Mouse (Mus musculus) cerebellum, adult 11-12 months (tissue): ENCODE results near the gene Pcsk5.

Source experiments
- DNase-seq: peaks from one replicate; pipeline ENCODE4 v3.0.0; 2022

Pcsk5 gene

GRCm38 (mm10) chr19:17471196-17471595, 366.2 kb downstream of the Pcsk5 start:
- no peak for DNase-seq

- DNase-seq: no peak
Observed at GRCm38 (mm10) chr19:17467556-17468211, 369.7 kb downstream of the Pcsk5 start.

GRCm38 (mm10) chr19:17452001-17452400, 385.4 kb downstream of the Pcsk5 start:
- no peak for DNase-seq

GRCm38 (mm10) chr19:17443581-17443980, 393.9 kb downstream of the Pcsk5 start:
- DNase-seq: no peak

DNA sequence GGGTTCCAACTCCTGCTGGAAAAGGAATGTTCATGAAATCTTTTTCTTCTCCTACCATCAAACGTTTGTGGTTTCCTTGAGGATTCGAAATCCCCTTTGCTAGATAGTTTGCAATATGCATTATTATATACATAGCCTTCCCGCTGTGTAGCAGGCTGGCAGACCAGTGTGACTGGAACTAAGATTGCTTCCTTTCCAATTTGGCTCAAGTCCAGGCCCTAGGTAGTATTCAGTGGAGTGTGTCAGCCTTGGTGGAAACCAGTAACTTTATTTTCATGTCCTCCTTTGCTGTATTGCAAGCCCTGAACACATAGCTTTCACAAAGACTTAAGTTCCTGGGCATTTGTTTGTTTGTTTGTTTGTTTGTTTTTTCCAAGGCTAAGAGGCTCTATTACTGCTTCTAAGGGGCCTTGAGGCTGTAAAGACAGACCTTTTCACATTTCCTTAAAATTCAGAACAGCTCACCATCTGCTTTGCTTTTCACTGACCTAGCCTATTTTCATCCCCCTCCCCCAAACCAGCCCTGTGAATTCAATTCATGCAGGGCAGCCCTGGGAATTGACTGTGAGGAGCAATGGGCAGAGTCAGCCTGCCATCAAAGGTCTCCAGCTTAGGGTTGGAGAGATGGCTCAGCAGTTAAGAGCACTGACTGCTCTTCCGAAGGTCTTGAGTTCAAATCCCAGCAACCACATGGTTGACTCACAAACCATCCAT, 397.8 kb downstream of the Pcsk5 start:
- DNase-seq: no peak

GRCm38 (mm10) chr19:17436651-17437050, 400.8 kb downstream of the Pcsk5 start:
- no peak for DNase-seq

- no peak for DNase-seq
Observed at GRCm38 (mm10) chr19:17428561-17428914, 408.9 kb downstream of the Pcsk5 start.

GRCm38 (mm10) chr19:17427824-17428560, 409.4 kb downstream of the Pcsk5 start:
- no peak for DNase-seq

DNA sequence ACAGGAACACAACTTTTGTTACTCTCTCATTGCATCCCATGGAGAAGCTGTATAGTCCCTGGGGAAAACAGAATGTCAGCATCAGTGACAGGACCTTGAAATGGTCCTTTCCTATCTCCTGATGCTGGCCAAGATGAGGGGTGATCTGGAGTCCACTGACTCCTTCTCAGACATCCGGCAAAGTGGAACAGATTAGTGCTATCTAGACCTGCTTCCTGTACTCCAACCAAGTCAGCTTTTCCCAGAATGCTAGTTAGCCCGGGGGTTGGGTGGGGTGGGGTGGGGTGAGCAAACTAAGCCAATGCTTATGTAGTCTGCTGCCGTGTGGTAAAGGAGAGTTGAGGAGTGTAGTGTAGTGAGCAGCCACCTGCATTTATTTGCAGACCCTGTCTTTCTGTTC, 414.1 kb downstream of the Pcsk5 start:
- no peak for DNase-seq

- no peak for DNase-seq
Observed at GRCm38 (mm10) chr19:17417855-17418254, 419.6 kb downstream of the Pcsk5 start.

DNA sequence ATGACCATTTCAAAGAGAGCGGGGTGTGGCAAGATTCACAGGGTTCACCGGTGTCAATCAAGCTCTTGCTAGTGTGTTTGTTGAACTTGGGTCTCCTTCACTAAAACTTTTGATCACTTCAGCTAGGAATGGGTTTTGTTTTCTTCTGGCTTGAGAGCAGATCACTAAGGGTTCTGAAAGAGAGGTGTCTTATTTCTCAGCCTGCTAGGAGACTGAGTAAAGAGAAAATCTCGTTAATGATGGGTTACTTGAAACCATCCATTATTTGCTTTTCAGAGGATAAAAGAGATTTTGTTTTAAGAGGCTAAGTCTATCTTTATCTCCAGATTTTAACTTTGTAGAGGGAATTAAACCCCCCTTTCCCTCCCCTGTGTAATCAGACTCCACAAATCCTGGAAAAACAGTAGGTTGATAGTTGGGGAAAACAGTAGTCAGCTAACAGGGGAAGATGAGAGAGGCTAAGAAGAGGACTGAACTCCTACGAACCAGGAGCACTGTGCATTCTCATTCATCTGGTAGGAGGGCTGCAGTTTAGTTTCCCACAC, 424.4 kb downstream of the Pcsk5 start:
- DNase-seq: no peak

- no peak for DNase-seq
Observed at GRCm38 (mm10) chr19:17410465-17411065, 426.9 kb downstream of the Pcsk5 start.

GRCm38 (mm10) chr19:17409351-17409750, 428.1 kb downstream of the Pcsk5 start:
- no peak for DNase-seq

GRCm38 (mm10) chr19:17408591-17408990, 428.8 kb downstream of the Pcsk5 start:
- no peak for DNase-seq

DNA sequence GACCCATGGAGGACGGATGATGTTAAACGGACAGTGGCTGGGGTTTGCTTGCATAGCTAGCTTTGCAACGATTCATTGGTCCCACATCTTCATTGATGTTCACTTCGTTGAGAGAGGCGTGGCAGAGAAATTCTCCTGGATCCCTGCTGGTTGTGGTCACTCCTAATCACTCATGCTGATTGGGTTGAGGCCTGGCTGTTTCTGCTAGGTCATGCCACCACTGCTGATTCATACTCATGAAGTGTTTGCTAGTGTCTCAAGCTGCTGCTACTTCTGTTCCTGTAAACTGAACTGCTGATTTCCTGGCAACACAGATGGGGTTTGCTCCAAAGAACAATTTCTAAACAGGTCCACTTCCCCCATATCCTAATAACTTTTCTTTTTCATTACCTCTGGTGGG, 430.6 kb downstream of the Pcsk5 start:
- no peak for DNase-seq

DNA sequence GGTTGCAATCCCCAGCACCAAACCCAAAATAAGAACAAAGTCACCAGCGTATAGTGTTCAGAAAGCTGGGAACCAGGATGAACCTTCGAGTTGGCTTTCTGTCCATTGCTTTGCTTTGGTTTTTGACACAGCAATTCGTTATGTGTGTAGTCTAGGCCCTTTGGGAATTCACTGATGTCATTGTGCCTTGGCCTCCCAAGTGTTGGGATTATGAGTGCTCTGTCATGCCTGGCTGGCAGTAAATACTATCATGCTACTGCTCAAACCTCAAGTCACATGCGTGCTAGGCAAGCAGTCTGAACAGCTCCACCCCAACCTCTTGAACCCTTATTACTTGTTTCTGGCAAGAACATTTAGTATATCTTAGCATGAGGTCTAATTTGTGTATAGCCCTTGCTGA, 434.3 kb downstream of the Pcsk5 start:
- DNase-seq: no peak

DNA sequence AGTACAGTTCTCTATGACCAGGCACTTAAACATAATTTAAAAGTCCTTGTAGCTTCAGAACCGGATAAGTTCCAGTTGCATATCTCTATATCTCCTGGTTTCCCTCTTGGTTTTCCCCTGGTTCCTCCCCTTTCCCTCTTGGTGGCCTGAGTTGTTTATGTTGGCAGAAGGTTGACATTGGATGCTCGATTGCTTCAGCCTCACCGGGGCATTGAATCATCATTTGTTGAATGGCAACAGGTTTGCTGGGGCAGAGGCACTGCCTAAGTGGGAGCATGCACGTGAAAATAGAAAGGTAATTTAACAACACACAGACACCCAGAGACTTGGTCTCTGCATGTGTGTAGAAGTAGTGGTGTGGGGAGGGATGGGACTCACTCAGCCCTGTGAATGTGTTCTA, 436.9 kb downstream of the Pcsk5 start:
- DNase-seq: no peak

DNA sequence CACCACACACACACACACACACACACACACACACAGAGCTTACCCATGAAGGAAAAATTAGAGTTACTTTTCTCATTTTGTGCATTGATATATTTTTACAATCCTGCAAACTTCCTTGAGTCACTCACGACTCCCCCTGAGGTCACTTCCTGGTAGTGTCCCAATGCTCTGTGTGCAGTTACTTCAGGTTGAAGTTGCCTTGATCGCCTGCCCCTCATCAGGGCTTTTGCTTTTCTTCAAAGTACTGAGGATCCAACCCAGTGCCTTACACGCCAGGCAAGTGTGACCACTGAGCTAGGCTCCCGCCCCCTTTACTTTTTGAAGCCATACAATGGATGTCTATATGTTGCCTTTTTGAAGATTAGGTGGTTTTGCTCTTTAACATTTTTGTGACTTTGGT, 437.5 kb downstream of the Pcsk5 start:
- DNase-seq: no peak

GRCm38 (mm10) chr19:17397922-17398321, 439.5 kb downstream of the Pcsk5 start:
- no peak for DNase-seq

- no peak for DNase-seq
Observed at GRCm38 (mm10) chr19:17396802-17397201, 440.6 kb downstream of the Pcsk5 start.

- peak; percentile 91 for DNase-seq
Observed at GRCm38 (mm10) chr19:17393841-17394591, 443.4 kb downstream of the Pcsk5 start, which contains the start of gene Rfk. TSS of gene Rfk (plus strand) at chr19:17394043.

DNA sequence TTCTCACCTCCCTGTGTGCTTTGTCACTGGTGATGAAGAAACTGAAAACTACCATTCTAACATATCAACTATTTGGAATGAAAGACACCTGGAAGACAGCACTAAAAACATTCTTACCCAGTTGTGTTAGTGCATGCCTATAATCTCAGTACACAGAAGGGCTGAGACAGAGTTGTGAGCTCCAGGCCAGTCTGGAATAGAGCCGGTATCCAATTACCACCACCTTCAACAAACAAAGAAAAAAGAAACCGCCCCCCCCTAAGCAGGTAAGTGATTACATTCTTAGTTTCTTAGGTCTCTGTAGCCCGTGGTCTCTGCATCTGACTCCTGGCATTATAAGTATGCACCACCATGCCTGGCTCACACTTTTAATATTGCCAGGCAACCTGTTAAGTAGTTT, 444.6 kb downstream of the Pcsk5 start:
- DNase-seq: no peak

DNA sequence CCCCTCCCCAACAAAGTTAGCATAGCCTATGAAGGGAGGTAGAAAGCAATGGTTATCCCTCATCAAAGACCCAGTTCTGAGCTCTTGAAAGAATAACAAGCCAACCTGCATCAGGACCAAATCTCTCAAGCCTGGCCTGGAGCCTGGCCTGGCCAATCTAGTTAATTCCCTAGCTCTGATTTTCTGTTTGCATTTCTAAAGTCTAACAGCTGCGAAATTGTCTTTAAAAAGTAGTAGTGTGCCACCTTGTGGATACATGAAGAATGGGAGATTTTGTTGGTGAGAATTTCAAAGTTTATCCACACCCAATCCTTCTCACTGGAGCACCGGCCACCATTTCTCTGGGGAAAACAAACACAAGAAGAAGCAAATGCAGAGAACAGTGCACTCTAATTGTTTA, 449.0 kb downstream of the Pcsk5 start:
- peak; percentile 14 for DNase-seq
